Mouse (Mus musculus) bone marrow macrophage, adult 2 months (primary cell): ENCODE data around the gene Gnas.

ENCODE experiments used
- CTCF ChIP-seq: IDR thresholded peaks from 2 replicates; pipeline ENCODE4 v1.5.1; 2012; ENCODE audit warnings: low read depth, mild to moderate bottlenecking, low read length, moderate library complexity
- POLR2A ChIP-seq: IDR thresholded peaks from 2 replicates; pipeline ENCODE4 v1.6.1; 2012; ENCODE audit warnings: mild to moderate bottlenecking, low read depth, low read length, borderline replicate concordance

- TF ChIP-seq CTCF (no peak), POLR2A (no peak)
Measured at GRCm38 (mm10) chr2:174284011-174284410, at the start of gene Gnas.
